Mouse (Mus musculus) midbrain, postnatal 0 days (tissue): ENCODE data around the gene Hspg2. TPM values are rescaled to one million over a fixed set of nuclear protein-coding genes. Genes with fewer than 3 reads are reported as not detected.

Source experiments
- ATAC-seq: fragments of 200-750 bp; cut with Nextera tagmentation; 2 replicates; pipeline ENCODE4 v1.8.0; 2017; ENCODE audit warnings: moderate number of reproducible peaks, mild to moderate bottlenecking, moderate TSS enrichment, moderate library complexity; ENCODE audit not compliant: low FRiP score
- DNase-seq: peaks from one replicate; pipeline ENCODE4 v3.0.0-alpha.2; 2015; ENCODE audit warnings: low spot score
- H3K27ac ChIP-seq: fragments of 300-500 bp; sonication (generic); 2 replicates; pipeline ENCODE4 v1.5.1; 2014; ENCODE audit warnings: low read depth, mild to moderate bottlenecking, low read length, mixed read lengths
- H3K27me3 ChIP-seq: fragments of 300-500 bp; sonication (generic); 2 replicates; pipeline ENCODE4 v1.6.1; 2014; ENCODE audit warnings: low read length, control low read depth, mixed read lengths; ENCODE audit not compliant: insufficient read depth
- H3K36me3 ChIP-seq: fragments of 300-500 bp; sonication (generic); 2 replicates; pipeline ENCODE4 v1.6.1; 2014; ENCODE audit warnings: low read length, control low read depth, mixed read lengths; ENCODE audit not compliant: insufficient read depth
- H3K4me1 ChIP-seq: fragments of 300-500 bp; sonication (generic); 2 replicates; pipeline ENCODE4 v1.6.1; 2014; ENCODE audit warnings: mild to moderate bottlenecking, control low read depth, antibody characterized with exemption, low read length, mixed read lengths; ENCODE audit not compliant: insufficient read depth
- H3K4me2 ChIP-seq: fragments of 300-500 bp; sonication (generic); 2 replicates; pipeline ENCODE4 v1.6.1; 2014; ENCODE audit warnings: low read depth, mild to moderate bottlenecking, low read length, mixed read lengths; ENCODE audit not compliant: poor library complexity, severe bottlenecking
- H3K4me3 ChIP-seq: fragments of 300-500 bp; sonication (generic); 2 replicates; pipeline ENCODE4 v1.5.1; 2014; ENCODE audit warnings: low read depth, mild to moderate bottlenecking, low read length, moderate library complexity
- H3K9ac ChIP-seq: fragments of 300-500 bp; sonication (generic); replicated peaks from 2 replicates; pipeline ENCODE4 v1.6.1; 2014; ENCODE audit warnings: mild to moderate bottlenecking, low read length, moderate library complexity, mixed read lengths; ENCODE audit not compliant: poor library complexity, severe bottlenecking
- H3K9me3 ChIP-seq: fragments of 300-500 bp; sonication (generic); 2 replicates; pipeline ENCODE4 v1.6.1; 2016; ENCODE audit warnings: low read length, control low read depth
- CTCF ChIP-seq: IDR thresholded peaks from 2 replicates; pipeline ENCODE4 v1.5.1; 2016; ENCODE audit warnings: antibody characterized with exemption, mild to moderate bottlenecking
- WGBS: fragments of 180-500 bp; shearing (Covaris S2); extraction: QIAGEN DNeasy Blood & Tissue Kit; methylation state at CpG from one replicate; pipeline ENCODE4 v1.1.7; 2014; 5-methylcytosine and 5-hydroxymethylcytosine counted together
- polyA plus RNA-seq: library from polyadenylated mRNA; unstranded; fragments of >200 nt; fragmentation: Nextera tagmentation; extraction: Ambion mirVana; gene quantifications from 2 replicates; pipeline ENCODE4 v1.2.1, GENCODE M21; 2015
- total RNA-seq: library from RNA; depleted of rRNA; stranded (reverse); fragments of >200 nt; gene quantifications from 2 replicates; pipeline ENCODE4 v1.2.3, GENCODE M21; 2014

The Hspg2 gene
- total and polyA plus RNA-seq, 2 experiments from 2014 or later = 2.2 to 30.5 TPM

DNA sequence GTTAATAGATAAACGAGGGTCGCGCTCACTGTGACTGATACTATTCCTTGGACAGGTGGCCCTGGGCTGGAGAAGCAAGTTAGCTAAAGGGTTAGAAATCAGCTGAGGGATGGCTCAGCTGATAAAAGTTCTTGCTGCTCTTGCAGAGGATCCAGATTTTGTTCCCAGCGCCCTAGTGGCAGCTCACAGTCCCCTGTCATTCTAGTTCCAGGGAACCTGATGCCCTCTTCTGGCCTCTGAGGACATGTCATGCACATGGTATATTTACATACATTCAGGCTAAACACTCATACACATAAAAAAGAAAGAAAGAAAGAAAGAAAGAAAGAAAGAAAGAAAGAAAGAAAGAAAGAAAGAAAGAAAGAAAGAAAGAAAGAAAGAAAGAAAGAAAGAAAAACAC lies 27.2 kb upstream of the Hspg2 start:
- TF ChIP-seq CTCF = peak; percentile 28
- H3K27ac ChIP-seq = no peak overlapping the region
- no peaks in the 10 kb centered on the region for H3K9me3 ChIP-seq
- no peak overlapping the region for H3K4me3 ChIP-seq
- no peak overlapping the region for H3K9ac ChIP-seq
- no peak overlapping the region for H3K4me2 ChIP-seq
- DNase-seq (no peak), ATAC-seq (no peak)
- 79% methylated on average over 4 of the region's 4 CpGs for WGBS
- no peaks in the 10 kb centered on the region for H3K27me3 ChIP-seq
- no peaks in the 10 kb centered on the region for H3K4me1 ChIP-seq
- no peaks in the 10 kb centered on the region for H3K36me3 ChIP-seq

DNA sequence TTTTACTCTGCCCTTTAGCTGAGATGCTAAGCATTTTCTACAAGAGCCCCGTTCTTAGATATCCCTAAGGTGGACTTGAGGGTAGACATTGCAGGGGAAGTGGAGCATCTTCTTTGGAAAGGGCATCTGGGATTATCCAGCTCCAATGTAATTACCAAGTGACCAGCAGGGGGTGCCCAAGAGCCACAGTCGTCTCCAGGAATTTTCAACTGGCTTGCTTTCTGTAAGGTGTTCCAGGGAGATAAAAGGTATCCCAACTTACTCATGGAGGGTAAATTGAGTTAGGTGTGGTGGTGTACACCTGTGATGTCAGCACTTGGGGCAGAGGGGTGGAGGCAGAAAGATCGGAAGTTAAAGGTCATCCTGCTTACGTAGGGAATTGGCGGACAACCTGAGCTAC lies 24.9 kb upstream of the Hspg2 start:
- H3K9ac ChIP-seq = no peak overlapping the region
- H3K4me2 ChIP-seq = no peak overlapping the region
- H3K4me1 ChIP-seq = no peaks in the 10 kb centered on the region
- H3K9me3 ChIP-seq = no peaks in the 10 kb centered on the region
- H3K27ac ChIP-seq = no peak overlapping the region
- H3K27me3 ChIP-seq = no peaks in the 10 kb centered on the region
- H3K36me3 ChIP-seq = no peaks in the 10 kb centered on the region
- ATAC-seq = no peak
- WGBS = 33% methylated on average over 5 of the region's 5 CpGs
- DNase-seq = peak; percentile 71
- H3K4me3 ChIP-seq = no peak overlapping the region
- TF ChIP-seq CTCF = peak; percentile 94

GRCm38 (mm10) chr4:137445881-137446280 lies 22.7 kb upstream of the Hspg2 start:
- ATAC-seq (no peak), DNase-seq (no peak)
- no peaks in the 10 kb centered on the region for H3K9me3 ChIP-seq
- no peak overlapping the region for H3K4me2 ChIP-seq
- no peak for TF ChIP-seq CTCF
- no peaks in the 10 kb centered on the region for H3K36me3 ChIP-seq
- H3K4me3 ChIP-seq = no peak overlapping the region
- no peaks in the 10 kb centered on the region for H3K4me1 ChIP-seq
- no peak overlapping the region for H3K9ac ChIP-seq
- H3K27me3 ChIP-seq = no peaks in the 10 kb centered on the region
- 89% methylated on average over 4 of the region's 4 CpGs for WGBS
- no peak overlapping the region for H3K27ac ChIP-seq

DNA sequence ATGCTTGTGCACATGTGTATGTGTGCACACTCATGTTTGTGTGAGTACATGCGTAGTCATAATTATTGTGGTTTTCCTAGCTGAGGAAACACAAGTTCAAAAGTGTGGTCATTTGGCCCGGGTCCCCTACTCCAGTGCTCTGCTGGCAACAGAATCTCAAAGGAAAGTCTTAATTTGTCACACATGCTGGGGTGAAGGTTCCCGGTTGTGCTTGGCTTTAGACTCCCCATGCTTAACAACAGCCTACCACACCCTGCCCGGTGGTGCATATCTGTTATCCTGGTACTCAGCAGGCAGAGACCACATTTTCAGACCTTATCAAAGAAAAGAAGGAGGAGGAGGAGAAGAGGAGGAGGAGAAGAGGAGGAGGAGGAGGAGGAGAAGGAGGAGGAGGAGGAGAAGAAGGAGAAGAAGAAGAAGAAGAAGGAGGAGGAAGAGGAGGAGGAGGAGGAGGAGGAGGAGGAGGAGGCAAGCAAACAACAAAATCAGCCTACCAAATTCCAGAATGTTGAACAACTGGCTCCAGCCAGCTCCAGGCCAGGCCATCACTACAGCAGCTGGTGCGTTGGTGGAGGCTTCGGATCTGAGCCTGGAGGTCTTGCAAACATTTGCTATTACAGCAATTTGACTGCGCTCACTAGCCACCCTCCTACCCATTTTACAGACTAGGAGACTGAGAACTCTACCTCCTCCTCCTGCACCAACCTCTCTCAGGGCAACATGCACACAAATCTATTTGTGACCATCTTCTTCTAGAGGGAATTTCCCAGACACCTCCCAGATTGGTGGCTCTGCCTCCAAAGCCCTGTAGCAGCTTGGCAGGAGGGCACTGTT lies 21.0 kb upstream of the Hspg2 start:
- DNase-seq (no peak), ATAC-seq (no peak)
- Histone ChIP-seq H3K9me3 (no peaks in the 10 kb centered on the region), H3K4me1 (no peaks in the 10 kb centered on the region), H3K36me3 (no peaks in the 10 kb centered on the region), H3K27me3 (no peaks in the 10 kb centered on the region), H3K4me3 (no peak overlapping the region), H3K27ac (no peak overlapping the region), H3K4me2 (no peak overlapping the region), H3K9ac (no peak overlapping the region)
- TF ChIP-seq CTCF = no peak
- WGBS = 61% methylated on average over 7 of the region's 7 CpGs

- DNase-seq = peak; percentile 25
- H3K36me3 ChIP-seq = no peaks in the 10 kb centered on the region
- no peak overlapping the region for H3K9ac ChIP-seq
Measured at GRCm38 (mm10) chr4:137448197-137448596, 20.4 kb upstream of the Hspg2 start.

GRCm38 (mm10) chr4:137448641-137449040 lies 19.9 kb upstream of the Hspg2 start:
- DNase-seq (no peak), ATAC-seq (no peak)
- no peak overlapping the region for H3K27ac ChIP-seq

More at GRCm38 (mm10) chr4:137448197-137448596, 20.4 kb upstream of the Hspg2 start:
- Histone ChIP-seq H3K4me3 (no peak overlapping the region), H3K27me3 (no peaks in the 10 kb centered on the region), H3K4me2 (no peak overlapping the region), H3K4me1 (no peaks in the 10 kb centered on the region), H3K9me3 (no peaks in the 10 kb centered on the region), H3K27ac (no peak overlapping the region)
- no peak for ATAC-seq
- no peak for TF ChIP-seq CTCF
- whole genome bisulfite sequencing = 29% methylated on average over 6 of the region's 6 CpGs

More at GRCm38 (mm10) chr4:137448641-137449040, 19.9 kb upstream of the Hspg2 start:
- no peaks in the 10 kb centered on the region for H3K9me3 ChIP-seq
- no peak overlapping the region for H3K4me2 ChIP-seq
- 51% methylated on average over 2 of the region's 2 CpGs for WGBS
- no peaks in the 10 kb centered on the region for H3K4me1 ChIP-seq
- H3K36me3 ChIP-seq = no peaks in the 10 kb centered on the region
- no peaks in the 10 kb centered on the region for H3K27me3 ChIP-seq
- TF ChIP-seq CTCF = no peak
- H3K4me3 ChIP-seq = no peak overlapping the region
- no peak overlapping the region for H3K9ac ChIP-seq
